Mouse (Mus musculus): ENCODE results near the gene Tshz2. TPM values are rescaled to one million over a fixed set of nuclear protein-coding genes. Genes with fewer than 3 reads are reported as not detected.
"Not testable (repeated sequence)": the region's sequence is repeated elsewhere in the genome, so short reads cannot be mapped to it uniquely, and the experiment has no call there.

Tshz2 gene
- total RNA-seq, 2 experiments from 2014 or later, result not detected

DNA sequence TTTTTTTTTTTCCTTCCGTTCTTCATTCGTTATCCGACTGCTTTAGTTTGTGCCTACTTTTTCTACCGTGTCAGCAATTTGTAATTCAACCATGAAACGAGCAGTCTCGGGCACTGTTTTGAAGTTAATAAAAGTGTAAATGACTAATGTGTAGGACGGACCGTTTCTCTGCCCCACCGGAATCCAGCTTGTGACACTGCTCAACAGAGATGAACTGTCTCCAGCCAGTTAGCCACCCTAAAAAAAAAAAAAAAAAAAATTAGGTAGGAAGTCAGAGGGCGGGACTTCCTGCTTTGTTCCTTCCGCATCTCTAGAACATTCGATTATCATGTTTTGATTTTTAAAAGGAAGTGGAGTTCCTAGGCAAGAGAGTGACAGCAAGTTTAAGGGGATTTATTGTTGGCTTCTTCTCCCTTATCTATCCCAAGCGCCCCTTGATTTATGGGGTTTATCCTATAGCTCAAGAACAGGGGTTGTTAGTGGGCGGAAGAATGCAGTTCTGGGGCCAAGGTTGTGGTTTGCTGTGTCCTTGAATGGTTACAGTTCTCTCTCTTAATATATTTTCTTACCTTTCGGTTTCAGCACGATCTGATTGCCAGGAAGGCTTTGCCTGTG lies 116.6 kb downstream of the Tshz2 start:
- no peak for ATAC-seq (replicated peaks; ENCODE audit: poor library complexity, severe bottlenecking)

GRCm38 (mm10) chr2:169750574-169751491 lies 118.0 kb downstream of the Tshz2 start:
- ATAC-seq (replicated peaks; ENCODE audit: poor library complexity, severe bottlenecking), result no peak

DNA sequence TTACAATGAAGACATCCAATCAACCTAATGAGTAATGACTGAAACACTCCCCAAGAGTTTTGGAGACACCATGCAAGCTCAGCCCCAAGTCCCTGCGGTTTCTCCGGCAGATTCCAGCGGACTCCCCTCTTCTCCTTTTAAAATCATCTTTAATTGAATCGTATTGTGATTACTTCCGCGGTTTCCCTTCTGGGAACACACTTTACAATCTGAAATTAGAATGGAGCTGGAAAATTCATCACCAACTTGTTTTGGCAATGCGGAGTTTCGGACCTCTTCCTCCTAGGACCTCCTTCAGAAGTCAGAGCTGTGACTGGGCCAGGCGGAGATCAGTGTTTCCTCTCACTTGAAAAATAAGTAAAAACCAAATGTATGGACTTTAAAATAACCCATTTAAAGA lies 119.3 kb downstream of the Tshz2 start:
- no peak for ATAC-seq (replicated peaks; ENCODE audit: poor library complexity, severe bottlenecking)

GRCm38 (mm10) chr2:169753432-169753831 lies 120.6 kb downstream of the Tshz2 start:
- ATAC-seq (replicated peaks; ENCODE audit: poor library complexity, severe bottlenecking), result peak; percentile 50

- no peak for ATAC-seq (replicated peaks; ENCODE audit: poor library complexity, severe bottlenecking)
Measured at GRCm38 (mm10) chr2:169755091-169755490, 122.3 kb downstream of the Tshz2 start.

DNA sequence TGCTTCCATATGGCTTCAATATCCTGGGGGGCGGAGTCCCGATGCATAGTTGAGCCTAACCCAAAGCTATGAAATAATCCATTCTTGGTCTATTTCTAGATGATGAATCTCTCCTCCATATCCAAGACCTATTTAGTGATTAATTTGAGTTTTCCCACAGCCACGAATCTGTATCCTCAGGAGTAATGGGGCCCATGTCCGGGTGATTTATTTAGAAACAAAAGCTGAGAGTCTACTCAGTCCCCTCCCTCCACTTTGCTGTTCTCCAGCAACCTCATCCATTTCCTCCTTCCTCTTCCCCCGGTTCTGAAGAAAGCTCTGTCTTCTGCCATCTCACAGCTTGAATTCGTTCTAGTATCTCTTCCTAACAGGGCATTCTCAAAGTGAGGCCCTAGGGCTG lies 125.3 kb downstream of the Tshz2 start:
- no peak for ATAC-seq (replicated peaks; ENCODE audit: poor library complexity, severe bottlenecking)

DNA sequence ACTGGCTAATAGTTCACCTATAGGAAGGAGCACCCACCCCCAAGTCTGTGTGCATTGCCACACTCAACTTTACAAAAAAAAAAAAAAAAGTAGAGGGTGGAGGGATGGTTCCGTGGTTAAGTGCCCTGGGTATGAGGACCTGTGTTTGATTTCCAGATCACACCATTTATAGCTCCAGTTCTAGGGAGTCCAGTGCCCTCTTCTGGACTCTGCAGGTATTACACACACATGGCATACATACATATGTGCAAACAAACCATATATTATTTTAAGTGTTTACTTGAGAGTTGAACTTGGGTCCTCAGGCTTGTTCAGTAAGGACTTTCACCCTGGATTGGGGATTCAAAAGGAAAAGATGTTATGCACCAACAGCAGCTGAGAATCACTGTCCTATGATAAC lies 127.3 kb downstream of the Tshz2 start:
- ATAC-seq (replicated peaks; ENCODE audit: poor library complexity, severe bottlenecking), result no peak

DNA sequence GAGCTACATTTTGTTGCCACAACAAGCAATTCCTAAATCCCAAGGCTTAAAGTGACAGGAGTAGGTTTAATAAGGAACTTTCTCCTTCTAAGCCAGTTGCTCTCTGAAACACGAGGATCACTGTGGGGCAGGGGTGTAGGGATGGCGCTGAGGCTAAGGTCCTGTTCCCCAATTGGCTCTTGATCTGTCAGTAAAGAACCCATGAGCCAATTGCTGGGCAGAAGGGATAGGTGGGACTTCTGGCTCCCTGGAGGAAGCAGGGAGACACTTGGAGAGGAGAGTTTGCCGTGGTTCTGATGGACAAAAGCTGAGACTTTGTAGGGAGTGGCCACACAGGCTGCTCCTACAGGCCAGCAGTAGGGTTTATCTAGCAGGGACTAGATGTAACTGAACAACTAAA lies 128.9 kb downstream of the Tshz2 start:
- ATAC-seq (replicated peaks; ENCODE audit: poor library complexity, severe bottlenecking), result no peak

DNA sequence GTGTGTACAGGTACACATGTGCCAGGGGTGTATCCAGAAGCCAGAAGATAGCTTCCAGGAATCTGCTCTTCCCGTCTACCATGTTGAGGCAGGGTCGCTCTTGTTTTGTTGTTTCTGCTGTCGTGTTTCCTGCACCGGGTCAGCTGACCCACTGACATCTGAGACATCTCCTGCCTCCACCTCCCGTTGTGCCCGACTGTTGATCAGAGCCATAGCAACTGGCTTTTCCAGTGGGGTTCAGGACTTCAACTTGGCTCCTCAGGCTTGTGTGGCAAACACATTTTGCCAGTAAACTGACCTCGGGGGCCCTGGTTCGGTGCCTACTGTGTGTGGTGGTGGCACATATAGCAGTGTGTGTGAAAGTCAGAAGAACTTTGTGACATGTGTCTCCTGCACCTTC lies 129.5 kb downstream of the Tshz2 start:
- ATAC-seq (replicated peaks; ENCODE audit: poor library complexity, severe bottlenecking), result no peak

DNA sequence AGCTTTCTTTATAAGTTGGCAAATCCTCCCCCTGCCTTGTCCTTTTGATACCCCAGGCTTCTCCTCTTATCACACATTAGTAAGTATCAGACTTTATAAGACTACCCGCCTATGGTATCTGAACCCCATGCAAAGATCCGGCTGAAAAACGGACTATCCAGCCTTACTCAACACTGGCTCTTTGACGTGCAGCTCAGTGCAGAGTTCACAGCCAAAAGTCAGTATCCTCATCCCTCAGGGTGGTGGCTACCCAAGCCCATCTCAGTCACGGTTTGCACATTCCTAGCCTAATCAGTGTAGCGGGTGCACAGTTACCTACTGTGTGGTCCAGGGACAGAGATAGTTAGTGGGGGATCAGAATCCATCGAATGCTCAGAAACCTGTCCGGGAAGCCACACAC lies 130.9 kb downstream of the Tshz2 start:
- no peak for ATAC-seq (replicated peaks; ENCODE audit: poor library complexity, severe bottlenecking)

GRCm38 (mm10) chr2:169766247-169766646 lies 133.4 kb downstream of the Tshz2 start:
- no peak for ATAC-seq (replicated peaks; ENCODE audit: poor library complexity, severe bottlenecking)

DNA sequence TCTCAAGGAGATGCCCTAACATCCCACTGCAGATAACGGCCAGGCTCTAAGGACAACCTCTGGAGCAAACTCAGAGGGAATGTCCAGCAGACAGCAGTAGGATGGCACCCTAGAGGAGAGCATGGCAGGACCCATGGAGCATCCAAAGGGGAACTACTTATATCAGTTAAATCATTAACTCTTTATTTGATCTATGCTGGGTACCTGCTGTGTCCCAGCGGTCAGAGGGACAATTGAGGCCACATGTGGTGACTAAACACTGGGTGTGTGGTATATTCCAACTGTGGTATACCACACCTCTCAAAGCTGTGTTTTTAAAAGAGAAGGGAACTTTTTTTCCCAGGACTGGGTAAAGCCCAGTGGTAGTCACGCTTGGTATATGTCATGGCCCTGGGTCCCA lies 134.5 kb downstream of the Tshz2 start:
- ATAC-seq (replicated peaks; ENCODE audit: poor library complexity, severe bottlenecking), result no peak

DNA sequence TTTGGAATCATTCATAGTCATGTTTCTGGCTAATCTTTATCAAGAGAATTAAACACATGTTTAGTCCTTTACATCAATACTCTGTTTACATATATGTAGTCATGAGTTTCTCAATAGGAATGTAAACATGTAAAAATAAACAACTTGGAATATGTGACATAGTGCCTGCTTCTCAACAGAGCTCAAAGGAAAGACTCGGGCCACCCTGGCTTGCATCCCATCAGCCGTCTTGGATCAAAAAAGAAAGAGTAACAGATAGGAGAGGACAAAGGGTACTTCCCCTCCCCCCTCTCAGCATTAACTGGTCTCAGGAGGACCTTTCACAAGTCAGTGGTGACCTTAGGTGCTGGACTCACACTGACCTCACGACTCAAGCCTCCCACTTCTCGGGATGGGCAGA lies 142.3 kb downstream of the Tshz2 start:
- ATAC-seq (replicated peaks; ENCODE audit: poor library complexity, severe bottlenecking), result no peak

DNA sequence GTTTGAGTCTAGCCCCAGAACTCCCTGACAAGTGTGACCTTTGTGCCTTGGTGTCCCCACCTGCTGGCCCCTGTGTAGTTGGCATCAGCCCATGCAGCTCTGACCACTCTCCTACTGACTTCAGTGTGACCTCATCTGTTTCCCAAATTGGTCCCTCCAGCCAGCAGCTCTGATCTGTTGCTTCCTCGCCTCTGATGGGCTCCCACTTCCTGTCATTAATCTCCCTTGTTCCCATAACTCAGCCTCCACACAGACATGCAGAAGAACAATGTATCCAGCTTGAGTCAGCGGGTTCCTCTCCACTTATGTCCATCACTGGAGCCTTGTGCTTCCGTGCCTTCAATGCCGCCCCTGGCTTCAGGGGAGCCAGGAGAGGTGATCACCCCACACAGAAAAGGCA lies 144.4 kb downstream of the Tshz2 start:
- no peak for ATAC-seq (replicated peaks; ENCODE audit: poor library complexity, severe bottlenecking)

DNA sequence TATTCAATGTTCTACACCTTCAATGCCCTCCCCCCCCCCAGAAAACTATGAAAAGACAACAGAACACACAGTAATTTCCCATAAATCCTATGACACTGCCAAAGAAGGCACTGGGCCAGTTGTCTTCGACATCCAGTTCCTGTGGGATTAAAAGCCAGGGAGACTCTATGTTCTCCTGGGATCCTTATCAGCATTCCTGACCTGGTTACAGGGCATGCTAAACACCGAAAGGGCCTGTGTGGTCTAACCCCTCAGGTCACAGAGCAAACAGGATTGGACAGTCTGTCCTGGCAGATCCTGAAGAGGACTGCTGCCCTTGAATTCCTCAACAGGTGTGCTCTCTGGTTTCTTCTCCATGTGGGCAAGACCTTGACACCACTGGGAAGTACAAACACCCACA lies 145.0 kb downstream of the Tshz2 start:
- ATAC-seq (replicated peaks; ENCODE audit: poor library complexity, severe bottlenecking), result no peak

GRCm38 (mm10) chr2:169778740-169779345 lies 146.0 kb downstream of the Tshz2 start:
- ATAC-seq (replicated peaks; ENCODE audit: poor library complexity, severe bottlenecking), result peak; percentile 74

DNA sequence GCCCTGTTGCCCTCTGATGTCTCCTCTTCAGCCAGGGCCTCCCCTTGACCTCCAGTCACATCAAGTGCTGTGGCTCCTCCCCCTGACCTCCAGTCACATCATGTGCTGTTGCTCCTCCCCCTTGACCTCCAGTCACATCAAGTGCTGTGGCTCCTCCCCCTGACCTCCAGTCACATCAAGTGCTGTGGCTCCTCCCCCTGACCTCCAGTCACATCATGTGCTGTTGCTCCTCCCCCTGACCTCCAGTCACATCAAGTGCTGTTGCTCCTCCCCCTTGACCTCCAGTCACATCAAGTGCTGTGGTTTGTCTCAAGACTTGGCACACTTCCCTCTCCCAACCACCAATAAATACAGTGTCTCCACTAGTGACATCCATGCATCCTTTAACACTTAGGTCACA lies 148.9 kb downstream of the Tshz2 start:
- ATAC-seq (replicated peaks; ENCODE audit: poor library complexity, severe bottlenecking), result not testable (repeated sequence)

GRCm38 (mm10) chr2:169782874-169783680 lies 150.3 kb downstream of the Tshz2 start:
- ATAC-seq (replicated peaks; ENCODE audit: poor library complexity, severe bottlenecking), result no peak

DNA sequence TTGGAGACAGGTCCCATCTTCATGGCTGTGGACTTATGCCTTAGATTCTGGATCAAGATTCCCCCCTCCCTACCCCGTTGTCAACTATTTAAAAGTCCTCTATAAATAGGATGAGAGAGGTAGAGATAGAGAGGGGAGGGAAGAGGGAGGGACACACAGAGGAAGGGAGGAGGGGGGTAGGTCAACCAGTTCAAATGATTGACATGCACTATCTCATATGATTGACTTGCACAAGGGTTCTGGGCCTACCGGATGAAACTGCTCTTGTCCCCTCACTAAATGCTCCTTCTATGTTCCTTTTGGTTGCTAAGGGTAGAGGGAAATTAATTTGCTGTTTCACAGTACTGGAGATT lies 150.8 kb downstream of the Tshz2 start:
- no peak for ATAC-seq (replicated peaks; ENCODE audit: poor library complexity, severe bottlenecking)

DNA sequence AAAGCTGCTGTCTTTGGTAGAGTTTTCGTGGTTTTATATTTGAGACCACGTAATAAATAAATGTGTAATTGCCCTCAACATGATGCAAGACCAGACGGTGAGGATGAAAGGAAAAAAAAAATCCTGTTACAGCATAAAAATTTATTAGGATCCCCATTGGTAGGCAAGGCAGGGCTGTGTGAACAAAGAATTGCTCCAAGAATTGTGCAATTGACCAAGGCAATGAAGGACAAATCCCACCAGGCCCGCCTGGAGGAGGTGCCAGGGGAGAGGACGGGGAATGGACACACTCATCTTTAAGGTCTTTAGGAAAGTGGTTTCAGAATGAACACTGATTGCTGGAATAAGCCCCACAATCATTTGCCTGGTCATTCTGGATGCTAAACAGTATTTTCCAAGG lies 154.6 kb downstream of the Tshz2 start:
- ATAC-seq (replicated peaks; ENCODE audit: poor library complexity, severe bottlenecking), result no peak

- ATAC-seq (replicated peaks; ENCODE audit: poor library complexity, severe bottlenecking), result no peak
Measured at GRCm38 (mm10) chr2:169787906-169788305, 155.1 kb downstream of the Tshz2 start.

All from granulocyte monocyte progenitor cell, adult 5-6 weeks (primary cell).